Mouse (Mus musculus): ENCODE measurements at regions not wholly inside any gene's neighbourhood (a gene's known extent, or its start where the extent isn't known, plus 50 kb on each side); places are given as distances from the start of the nearest gene placed in this dataset.

DNA sequence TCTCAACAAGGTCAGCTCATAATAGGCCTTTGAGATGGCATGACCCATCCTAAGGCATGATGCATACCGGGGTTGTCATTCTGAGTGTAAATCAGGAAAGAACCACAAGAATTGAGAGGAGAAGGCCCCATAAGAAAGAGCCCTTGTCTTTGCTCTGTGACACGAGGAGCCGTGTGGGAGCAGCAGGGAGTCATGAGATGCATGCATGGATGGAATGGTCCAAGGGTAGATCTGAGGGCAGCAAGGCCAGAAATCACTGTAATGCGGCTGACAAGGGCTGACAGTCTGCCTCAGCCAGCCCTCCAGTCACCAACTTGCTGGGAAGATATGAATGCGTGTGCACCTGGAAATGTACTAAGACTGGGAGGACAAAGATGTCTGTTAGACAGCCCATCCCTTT, 307.4 kb upstream of the Jarid2 start:
- TF ChIP-seq CTCF (conservative IDR thresholded peaks at IDR 0.05; ENCODE audit: low read length) (no peak), POU5F1 (IDR thresholded peaks at IDR 0.05; ENCODE audit: borderline replicate concordance, low read length) (no peak), NANOG (IDR thresholded peaks at IDR 0.05; ENCODE audit: borderline replicate concordance, low read length) (no peak)

Data from E14TG2a.4 (cell line).